Mouse (Mus musculus): Measurements from ENCODE around the gene Dusp1.

DNA sequence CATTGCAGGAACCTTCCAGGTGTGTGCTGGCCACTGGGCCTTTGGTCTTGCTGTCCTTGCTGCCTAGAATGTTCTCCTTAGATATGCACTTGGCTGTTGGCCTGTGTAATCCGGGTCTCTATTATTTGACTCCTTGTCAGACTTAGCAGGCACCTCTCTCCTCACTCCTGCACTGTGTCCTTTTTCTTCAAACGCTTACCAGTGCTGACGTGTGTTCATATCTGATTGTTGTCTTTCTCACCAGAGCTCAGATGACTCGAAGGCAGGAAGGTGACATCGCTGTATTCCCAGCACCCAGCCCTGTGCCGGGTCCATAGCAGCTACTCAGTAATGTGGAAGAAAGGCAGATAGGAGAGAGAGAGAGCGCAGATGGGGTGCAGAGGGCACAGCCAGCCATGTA lies 33.0 kb upstream of the Dusp1 start:
- TF ChIP-seq CTCF (IDR thresholded peaks at IDR 0.05) (no peak), POLR2A (IDR thresholded peaks at IDR 0.05; ENCODE audit: insufficient read depth, low read depth, low read length) (no peak), EP300 (IDR thresholded peaks at IDR 0.05; ENCODE audit: insufficient read depth, low read depth, low read length) (no peak)

Data from heart, adult 2 months (tissue).